Mouse (Mus musculus) testis, adult 2 months (tissue): ENCODE results near the gene Mylk. TPM values are rescaled to one million over a fixed set of nuclear protein-coding genes. Genes with fewer than 3 reads are reported as not detected.
A peak's percentile ranks its signal among the peaks of the same experiment; 100 is the strongest.

Experiments
- H3K27ac ChIP-seq: fragments of 200-500 bp; 2 replicates; pipeline ENCODE4 v1.5.1; 2012; ENCODE audit warnings: low read depth, low read length; ENCODE audit not compliant: control insufficient read depth, insufficient read depth
- H3K27me3 ChIP-seq: fragments of 200-500 bp; 2 replicates; pipeline ENCODE4 v1.6.1; 2012; ENCODE audit warnings: mild to moderate bottlenecking, low read length, moderate library complexity; ENCODE audit not compliant: control insufficient read depth, insufficient read depth
- H3K36me3 ChIP-seq: fragments of 200-500 bp; 2 replicates; pipeline ENCODE4 v1.6.1; 2012; ENCODE audit warnings: mild to moderate bottlenecking, low read length; ENCODE audit not compliant: control insufficient read depth, insufficient read depth
- H3K4me1 ChIP-seq: fragments of 200-500 bp; 2 replicates; pipeline ENCODE4 v1.6.1; 2012; ENCODE audit warnings: low read length; ENCODE audit not compliant: control insufficient read depth, insufficient read depth
- H3K4me3 ChIP-seq: fragments of 200-500 bp; 2 replicates; pipeline ENCODE4 v1.5.1; 2012; ENCODE audit warnings: low read depth, mild to moderate bottlenecking, low read length, moderate library complexity, mixed read lengths; ENCODE audit not compliant: control insufficient read depth
- CTCF ChIP-seq: fragments of 200-500 bp; IDR thresholded peaks from 2 replicates; pipeline ENCODE4 v1.5.1; 2012; ENCODE audit warnings: low read depth, mild to moderate bottlenecking, inconsistent platforms, low read length, moderate library complexity; ENCODE audit not compliant: control insufficient read depth, insufficient read depth, insufficient replicate concordance
- POLR2A ChIP-seq: fragments of 200-500 bp; IDR thresholded peaks from 2 replicates; pipeline ENCODE4 v1.6.1; 2012; ENCODE audit warnings: low read depth, mild to moderate bottlenecking, inconsistent platforms, low read length, moderate library complexity; ENCODE audit not compliant: control insufficient read depth
- polyA plus RNA-seq: library from polyadenylated mRNA; depleted of rRNA; stranded (reverse); fragments of >200 nt; gene quantifications from 2 replicates; pipeline ENCODE4 v1.2.3, GENCODE M21; 2012

Gene Mylk
- polyA plus RNA-seq, 1 experiment: 25.3 TPM

DNA sequence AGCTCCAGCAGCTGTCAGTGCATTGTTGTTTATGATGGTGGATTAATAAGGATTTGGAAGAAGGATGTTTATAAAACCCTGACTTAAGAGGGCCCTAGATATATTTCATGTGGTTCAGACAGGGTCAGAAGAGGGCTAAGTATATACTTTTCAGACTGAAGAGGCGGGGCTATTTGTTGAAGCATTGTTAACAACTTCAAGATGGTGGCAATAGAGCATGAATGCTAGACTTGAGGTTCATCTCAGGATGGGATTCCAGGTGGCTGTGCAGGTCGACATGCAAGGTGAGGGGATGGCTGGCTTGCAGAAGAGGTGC, 240.0 kb downstream of the Mylk start:
- H3K27ac ChIP-seq: no peak overlapping the region
- TF ChIP-seq CTCF (no peak), POLR2A (no peak)
- H3K4me1 ChIP-seq: peaks cover 5% of the 10 kb centered on the region
- H3K36me3 ChIP-seq: no peaks in the 10 kb centered on the region
- H3K27me3 ChIP-seq: no peaks in the 10 kb centered on the region
- H3K4me3 ChIP-seq: no peak overlapping the region

DNA sequence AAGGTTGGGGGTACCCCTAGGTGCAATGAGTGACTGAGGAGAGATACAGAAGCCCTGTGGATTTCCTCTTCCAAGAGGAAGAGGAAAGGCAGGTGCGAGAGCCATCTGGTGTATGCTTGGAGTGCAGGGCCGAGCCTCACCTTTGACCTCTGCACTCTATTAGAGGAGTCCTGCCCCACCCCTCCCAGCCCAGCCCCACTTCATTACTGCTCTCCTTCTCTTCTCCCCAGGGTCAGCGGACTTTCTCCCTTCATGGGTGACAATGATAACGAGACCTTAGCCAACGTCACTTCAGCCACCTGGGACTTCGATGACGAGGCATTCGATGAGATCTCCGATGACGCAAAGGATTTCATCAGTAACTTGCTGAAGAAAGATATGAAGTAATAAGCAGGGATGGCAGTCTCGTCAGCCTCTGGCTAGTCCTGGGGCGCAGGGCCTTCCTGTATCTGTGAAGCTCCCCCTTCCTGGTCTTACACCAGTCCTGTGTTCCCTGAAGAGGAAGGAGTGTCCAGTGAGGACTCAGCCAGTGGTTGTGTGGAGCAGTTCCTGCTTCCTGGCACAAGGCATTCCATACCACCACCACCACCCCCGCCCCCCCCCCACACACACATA, 241.3 kb downstream of the Mylk start:
- no peak overlapping the region for H3K27ac ChIP-seq
- H3K36me3 ChIP-seq: no peaks in the 10 kb centered on the region
- H3K27me3 ChIP-seq: no peaks in the 10 kb centered on the region
- TF ChIP-seq CTCF: no peak
- no peak for TF ChIP-seq POLR2A
- peaks cover 5% of the 10 kb centered on the region for H3K4me1 ChIP-seq
- H3K4me3 ChIP-seq: no peak overlapping the region

DNA sequence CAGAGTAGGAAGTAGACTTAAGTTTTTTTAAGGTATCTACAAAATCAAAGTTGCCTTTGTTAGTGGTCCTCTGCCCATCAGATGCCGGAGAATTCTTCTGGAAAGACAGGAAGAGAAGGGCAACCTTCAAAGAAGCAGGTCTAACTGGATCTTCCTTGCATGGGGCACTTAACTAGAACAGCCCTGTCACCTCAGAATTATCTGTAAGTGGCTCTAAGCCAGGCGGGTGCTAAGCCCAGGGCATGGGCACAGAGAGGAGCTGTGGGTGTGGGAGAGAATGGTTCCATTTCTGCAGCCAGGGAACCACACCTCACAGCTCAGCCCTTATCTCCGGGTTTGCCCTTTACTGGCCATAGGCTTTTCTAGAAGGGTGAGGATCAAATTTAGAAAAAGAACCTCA, 246.4 kb downstream of the Mylk start:
- no peaks in the 10 kb centered on the region for H3K36me3 ChIP-seq
- TF ChIP-seq POLR2A (no peak), CTCF (no peak)
- no peak overlapping the region for H3K27ac ChIP-seq
- no peaks in the 10 kb centered on the region; the same call in 1 of the 2 replicates for H3K4me1 ChIP-seq
- no peaks in the 10 kb centered on the region for H3K27me3 ChIP-seq
- H3K4me3 ChIP-seq: no peak overlapping the region

DNA sequence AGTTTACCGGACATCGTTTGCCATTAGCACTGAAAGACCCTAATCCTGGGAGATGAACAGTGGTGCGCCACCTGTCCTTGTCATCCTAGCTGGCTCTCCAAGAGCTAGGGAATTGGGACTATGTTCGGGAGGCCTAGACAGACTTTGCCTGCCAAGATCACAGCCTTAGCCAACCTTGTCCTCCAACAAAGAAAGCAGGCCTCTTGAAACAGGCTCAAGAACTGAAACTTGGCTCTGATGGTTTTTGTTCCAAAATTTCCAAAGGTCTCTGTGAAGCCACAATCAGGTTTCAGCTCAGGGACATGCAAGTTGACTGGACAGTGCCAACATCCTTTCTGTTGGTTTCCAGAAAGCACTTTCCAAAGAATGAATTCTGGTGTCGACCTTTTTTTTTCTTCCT, 247.8 kb downstream of the Mylk start:
- H3K36me3 ChIP-seq: no peaks in the 10 kb centered on the region
- no peak overlapping the region for H3K4me3 ChIP-seq
- no peak for TF ChIP-seq CTCF
- no peak for TF ChIP-seq POLR2A
- H3K27me3 ChIP-seq: no peaks in the 10 kb centered on the region
- H3K27ac ChIP-seq: 0 out of 2 replicates have a peak overlapping the region, but pooled peaks have one; percentile 9
- peaks cover 3% of the 10 kb centered on the region; the same call in 1 of the 2 replicates for H3K4me1 ChIP-seq

DNA sequence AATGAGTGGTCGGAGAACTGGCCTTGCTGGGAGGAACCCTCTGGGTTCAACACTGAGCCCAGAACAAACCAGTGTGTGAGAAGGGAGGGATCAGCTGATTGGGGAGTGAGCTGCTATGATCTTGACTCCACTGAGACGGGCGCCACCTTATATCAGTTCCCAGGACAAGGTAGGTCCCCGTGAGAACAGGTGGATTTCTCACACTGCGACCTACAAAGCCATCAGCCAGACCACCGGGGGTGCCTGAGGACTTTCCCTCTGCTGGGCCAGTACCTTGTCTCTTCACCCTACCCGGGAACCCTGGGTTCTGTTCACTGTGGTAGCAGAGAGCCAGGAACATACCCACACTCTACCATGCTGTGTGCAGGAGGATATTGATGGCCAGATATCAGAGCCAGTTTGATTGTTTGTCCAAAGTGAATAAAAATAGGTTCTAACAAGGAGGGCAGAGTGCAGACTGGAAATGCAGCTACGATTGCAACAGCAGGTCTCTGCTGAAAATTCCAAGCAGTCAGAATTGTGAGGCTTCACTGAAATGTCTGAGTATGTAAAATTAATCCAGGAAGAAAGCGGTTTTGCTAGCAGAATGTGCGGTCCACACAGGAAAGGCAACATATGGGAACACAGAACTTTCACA, 248.8 kb downstream of the Mylk start:
- Histone ChIP-seq H3K27me3 (no peaks in the 10 kb centered on the region), H3K4me1 (peaks cover 3% of the 10 kb centered on the region; the same call in 1 of the 2 replicates), H3K36me3 (no peaks in the 10 kb centered on the region), H3K4me3 (no peak overlapping the region), H3K27ac (peak overlapping the region; percentile 56)
- no peak for TF ChIP-seq CTCF
- no peak for TF ChIP-seq POLR2A

DNA sequence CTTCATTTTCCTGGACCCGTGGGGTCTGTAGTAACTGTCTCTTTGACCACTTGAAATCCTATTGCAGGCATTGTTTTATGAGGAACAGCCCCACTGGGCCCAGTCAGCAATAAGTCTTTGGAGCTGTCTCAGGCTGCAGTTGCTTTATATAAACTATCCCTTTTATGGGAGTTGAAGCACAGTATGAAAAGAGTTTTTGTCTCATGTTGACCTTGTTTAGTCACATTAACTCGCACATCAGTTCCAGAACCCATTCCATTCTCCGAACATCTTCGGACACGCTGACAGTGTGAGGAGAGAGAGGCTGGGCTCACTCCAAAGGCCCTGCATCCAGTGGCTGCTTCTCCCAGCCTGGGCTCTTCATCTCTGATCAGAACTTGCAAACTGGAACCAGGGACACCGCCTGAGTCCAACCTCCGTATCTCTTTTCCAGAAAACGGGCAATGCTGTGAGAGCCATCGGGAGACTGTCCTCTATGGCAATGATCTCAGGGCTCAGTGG, 249.7 kb downstream of the Mylk start:
- no peaks in the 10 kb centered on the region for H3K27me3 ChIP-seq
- no peaks in the 10 kb centered on the region for H3K36me3 ChIP-seq
- TF ChIP-seq CTCF (no peak), POLR2A (no peak)
- H3K4me3 ChIP-seq: peak overlapping the region; percentile 37
- peak overlapping the region; percentile 80 for H3K27ac ChIP-seq
- peaks cover 3% of the 10 kb centered on the region; the same call in 1 of the 2 replicates for H3K4me1 ChIP-seq

DNA sequence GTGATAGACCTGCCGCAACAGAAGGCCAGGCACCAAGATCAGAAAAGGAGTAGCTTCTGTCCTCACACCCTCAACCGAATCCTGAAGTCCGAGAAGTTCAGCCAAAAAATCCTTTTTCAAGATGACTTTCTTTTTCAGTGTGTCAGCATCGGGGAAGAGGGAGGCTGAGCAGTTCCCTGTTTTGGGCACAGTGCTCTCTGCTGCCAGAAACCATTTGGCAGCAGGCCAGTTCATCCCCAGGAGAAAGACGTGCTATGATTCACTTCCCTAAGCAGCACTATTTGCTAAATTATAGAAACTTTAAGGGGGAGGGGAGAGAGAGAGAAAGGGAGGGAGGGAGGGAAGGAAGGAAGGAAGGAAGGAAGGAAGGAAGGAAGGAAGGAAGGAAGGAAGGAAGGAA, 251.1 kb downstream of the Mylk start:
- Histone ChIP-seq H3K27ac (peak overlapping the region; percentile 82), H3K36me3 (no peaks in the 10 kb centered on the region), H3K4me1 (peaks cover 3% of the 10 kb centered on the region; the same call in 1 of the 2 replicates)

More for the DNA sequence above, 251.1 kb downstream of the Mylk start:
- Histone ChIP-seq H3K27me3 (no peaks in the 10 kb centered on the region), H3K4me3 (peak overlapping the region; percentile 25)
- TF ChIP-seq CTCF: no peak
- TF ChIP-seq POLR2A: no peak
